Mouse (Mus musculus): ENCODE measurements at regions not wholly inside any gene's neighbourhood (a gene's known extent, or its start where the extent isn't known, plus 50 kb on each side); places are given as distances from the start of the nearest gene placed in this dataset.
"Not testable (repeated sequence)": the region's sequence is repeated elsewhere in the genome, so short reads cannot be mapped to it uniquely, and the experiment has no call there.

- DNase-seq (ENCODE audit: low spot score), result no peak
Measured at GRCm38 (mm10) chr2:179128432-179128831, 313.8 kb upstream of the Cdh4 start.

GRCm38 (mm10) chr2:179131004-179131403 lies 311.2 kb upstream of the Cdh4 start:
- no peak for DNase-seq (ENCODE audit: low spot score)

- DNase-seq (ENCODE audit: low spot score), result no peak
Measured at GRCm38 (mm10) chr2:179142313-179142712, 299.9 kb upstream of the Cdh4 start.

GRCm38 (mm10) chr2:179145726-179146125 lies 296.5 kb upstream of the Cdh4 start:
- DNase-seq (ENCODE audit: low spot score), result no peak

GRCm38 (mm10) chr2:179146274-179146673 lies 296.0 kb upstream of the Cdh4 start:
- DNase-seq (ENCODE audit: low spot score), result peak; percentile 9

- no peak for DNase-seq (ENCODE audit: low spot score)
Measured at GRCm38 (mm10) chr2:179148194-179148593, 294.0 kb upstream of the Cdh4 start.

- no peak for DNase-seq (ENCODE audit: low spot score)
Measured at GRCm38 (mm10) chr2:179148667-179149066, 293.6 kb upstream of the Cdh4 start.

GRCm38 (mm10) chr2:179158881-179159280 lies 283.4 kb upstream of the Cdh4 start:
- DNase-seq (ENCODE audit: low spot score), result no peak

- DNase-seq (ENCODE audit: low spot score), result no peak
Measured at GRCm38 (mm10) chr2:179163116-179163515, 279.1 kb upstream of the Cdh4 start.

GRCm38 (mm10) chr2:179170157-179170556 lies 272.1 kb upstream of the Cdh4 start:
- DNase-seq (ENCODE audit: low spot score), result no peak

GRCm38 (mm10) chr2:179170608-179171007 lies 271.6 kb upstream of the Cdh4 start:
- DNase-seq (ENCODE audit: low spot score), result no peak

GRCm38 (mm10) chr2:179176835-179177530 lies 265.2 kb upstream of the Cdh4 start:
- DNase-seq (ENCODE audit: low spot score), result not testable (repeated sequence)

GRCm38 (mm10) chr2:179181366-179181765 lies 260.9 kb upstream of the Cdh4 start:
- DNase-seq (ENCODE audit: low spot score), result no peak

- no peak for DNase-seq (ENCODE audit: low spot score)
Measured at GRCm38 (mm10) chr2:179182123-179182522, 260.1 kb upstream of the Cdh4 start.

- DNase-seq (ENCODE audit: low spot score), result no peak
Measured at GRCm38 (mm10) chr2:179192906-179193496, 249.2 kb upstream of the Cdh4 start.

GRCm38 (mm10) chr2:179193507-179194160 lies 248.6 kb upstream of the Cdh4 start:
- peak; percentile 71 for DNase-seq (ENCODE audit: low spot score)

GRCm38 (mm10) chr2:179197471-179197870 lies 244.8 kb upstream of the Cdh4 start:
- no peak for DNase-seq (ENCODE audit: low spot score)

GRCm38 (mm10) chr2:179200495-179200894 lies 241.7 kb upstream of the Cdh4 start:
- DNase-seq (ENCODE audit: low spot score), result no peak

- no peak for DNase-seq (ENCODE audit: low spot score)
Measured at GRCm38 (mm10) chr2:179210164-179210805, 231.9 kb upstream of the Cdh4 start.

- no peak for DNase-seq (ENCODE audit: low spot score)
Measured at GRCm38 (mm10) chr2:179216773-179217172, 225.5 kb upstream of the Cdh4 start.

- DNase-seq (ENCODE audit: low spot score), result no peak
Measured at GRCm38 (mm10) chr2:179228096-179228495, 214.1 kb upstream of the Cdh4 start.

GRCm38 (mm10) chr2:179231708-179232354 lies 210.4 kb upstream of the Cdh4 start:
- DNase-seq (ENCODE audit: low spot score), result no peak
